Mouse (Mus musculus) ES-CJ7 (cell line): ENCODE measurements around the gene Fam126b.
A peak's percentile ranks its signal among the peaks of the same experiment; 100 is the strongest.
"Not testable (repeated sequence)": the region's sequence is repeated elsewhere in the genome, so short reads cannot be mapped to it uniquely, and the experiment has no call there.

Experiments used
- DNase-seq: peaks from one replicate; pipeline ENCODE4 v3.0.0; 2011; ENCODE audit warnings: low read depth, low spot score

The Fam126b gene

GRCm38 (mm10) chr1:58570437-58570836 is 15.7 kb downstream of the Fam126b start:
- DNase-seq = peak; percentile 36

- no peak for DNase-seq
These were observed 17.5 kb downstream of the Fam126b start for GRCm38 (mm10) chr1:58568456-58569130.

GRCm38 (mm10) chr1:58566621-58567020 is 19.5 kb downstream of the Fam126b start:
- DNase-seq = no peak

GRCm38 (mm10) chr1:58564981-58565380 is 21.1 kb downstream of the Fam126b start:
- no peak for DNase-seq

GRCm38 (mm10) chr1:58562455-58562854 is 23.7 kb downstream of the Fam126b start:
- DNase-seq = peak; percentile 85

- DNase-seq = not testable (repeated sequence)
These were observed 25.8 kb downstream of the Fam126b start for GRCm38 (mm10) chr1:58560370-58560769.

- no peak for DNase-seq
These were observed 44.7 kb downstream of the Fam126b start for GRCm38 (mm10) chr1:58541386-58541785.

GRCm38 (mm10) chr1:58507249-58507648 is 78.9 kb downstream of the Fam126b start:
- peak; percentile 52 for DNase-seq

- peak; percentile 97 for DNase-seq
These were observed 81.4 kb downstream of the Fam126b start, which contains the start of gene Orc2 for GRCm38 (mm10) chr1:58504577-58505254. Orc2 (minus strand) TSS chr1:58505109.

GRCm38 (mm10) chr1:58503793-58504370 is 82.2 kb downstream of the Fam126b start:
- DNase-seq = no peak

- no peak for DNase-seq
These were observed 83.0 kb downstream of the Fam126b start for GRCm38 (mm10) chr1:58503134-58503533.

- peak; percentile 55 for DNase-seq
These were observed 87.4 kb downstream of the Fam126b start for GRCm38 (mm10) chr1:58498758-58499157.

- DNase-seq = no peak
These were observed 88.4 kb downstream of the Fam126b start for GRCm38 (mm10) chr1:58497678-58498077.

- DNase-seq = no peak
These were observed 90.5 kb downstream of the Fam126b start for GRCm38 (mm10) chr1:58495603-58496002.

GRCm38 (mm10) chr1:58482647-58483046 is 103.5 kb downstream of the Fam126b start:
- DNase-seq = no peak

- no peak for DNase-seq
These were observed 110.5 kb downstream of the Fam126b start for GRCm38 (mm10) chr1:58475662-58476061.
